Mouse (Mus musculus) heart, adult 2 months (tissue): ENCODE results near the gene Lgmn.

Source experiments
- CTCF ChIP-seq: fragments of 200-600 bp; IDR thresholded peaks from 2 replicates; pipeline ENCODE4 v1.8.1; 2022; ENCODE audit warnings: antibody characterized with exemption, mild to moderate bottlenecking, moderate library complexity
- EP300 ChIP-seq: fragments of 200-500 bp; IDR thresholded peaks from 2 replicates; pipeline ENCODE4 v1.6.1; 2011; ENCODE audit warnings: low read depth, low read length, control low read depth; ENCODE audit not compliant: insufficient read depth
- POLR2A ChIP-seq: fragments of 200-500 bp; IDR thresholded peaks from 2 replicates; pipeline ENCODE4 v1.6.1; 2011; ENCODE audit warnings: mild to moderate bottlenecking, low read depth, low read length, control low read depth; ENCODE audit not compliant: insufficient read depth

DNA sequence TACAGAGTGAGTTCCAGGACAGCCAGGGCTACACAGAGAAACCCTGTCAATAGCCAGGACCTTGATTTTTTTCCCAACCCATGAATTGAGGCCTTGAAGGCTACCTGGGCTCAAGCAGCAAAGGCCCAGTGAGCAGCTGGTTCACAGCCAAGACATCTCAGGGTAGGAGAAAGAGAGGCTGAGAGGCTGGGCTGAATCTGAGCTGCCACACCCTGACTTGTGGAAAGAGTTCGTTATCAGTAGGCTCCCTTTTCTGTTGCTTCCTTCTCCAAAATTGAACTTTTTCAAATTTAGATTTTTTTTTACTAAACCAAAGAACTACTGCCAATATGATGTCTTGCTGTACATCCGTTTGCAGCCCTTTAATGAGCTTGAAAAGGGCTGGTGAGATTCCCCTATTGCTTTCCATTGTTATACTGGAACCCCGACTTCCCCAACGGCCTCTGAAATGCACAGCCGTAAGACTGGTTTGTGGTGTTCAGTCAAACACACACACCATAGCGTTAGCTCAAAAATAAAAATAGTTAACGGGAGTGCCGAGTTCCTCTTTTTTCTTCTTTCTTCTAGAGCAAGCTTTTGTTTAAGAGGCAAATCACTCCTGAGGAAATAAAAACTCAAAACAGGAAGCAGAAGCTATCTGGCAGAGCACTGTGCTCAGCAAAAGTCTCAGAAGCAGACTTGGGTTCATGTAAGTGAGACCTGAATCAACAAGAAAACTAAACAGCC is 11.7 kb upstream of the Lgmn start:
- TF ChIP-seq POLR2A, result no peak
- no peak for TF ChIP-seq CTCF
- no peak for TF ChIP-seq EP300
